Mouse (Mus musculus) midbrain, embryonic 16.5 days (tissue): ENCODE measurements around the gene Tulp2. TPM values are rescaled to one million over a fixed set of nuclear protein-coding genes. Genes with fewer than 3 reads are reported as not detected.
"Not testable (repeated sequence)": the region's sequence is repeated elsewhere in the genome, so short reads cannot be mapped to it uniquely, and the experiment has no call there.

ENCODE experiments used
- ATAC-seq: fragments of 200-750 bp; cut with Nextera tagmentation; 2 replicates; pipeline ENCODE4 v1.8.0; 2017; ENCODE audit warnings: moderate TSS enrichment
- H3K27ac ChIP-seq: fragments of 300-500 bp; sonication (generic); 2 replicates; pipeline ENCODE4 v1.5.1; 2014; ENCODE audit warnings: mild to moderate bottlenecking, low read length, mixed read lengths
- H3K27me3 ChIP-seq: fragments of 300-500 bp; sonication (generic); 2 replicates; pipeline ENCODE4 v1.6.1; 2014; ENCODE audit warnings: low read depth, low read length, mixed read lengths; ENCODE audit not compliant: control insufficient read depth, insufficient read depth
- H3K36me3 ChIP-seq: fragments of 300-500 bp; sonication (generic); 2 replicates; pipeline ENCODE4 v1.6.1; 2014; ENCODE audit warnings: mild to moderate bottlenecking, low read length, moderate library complexity, mixed read lengths; ENCODE audit not compliant: control insufficient read depth, insufficient read depth
- H3K4me1 ChIP-seq: fragments of 300-500 bp; sonication (generic); 2 replicates; pipeline ENCODE4 v1.6.1; 2014; ENCODE audit warnings: mild to moderate bottlenecking, low read length, mixed read lengths; ENCODE audit not compliant: control insufficient read depth, insufficient read depth
- H3K4me2 ChIP-seq: fragments of 300-500 bp; sonication (generic); 2 replicates; pipeline ENCODE4 v1.6.1; 2014; ENCODE audit warnings: mild to moderate bottlenecking, low read length, mixed read lengths
- H3K4me3 ChIP-seq: fragments of 300-500 bp; sonication (generic); 2 replicates; pipeline ENCODE4 v1.5.1; 2014; ENCODE audit warnings: low read depth, mild to moderate bottlenecking, low read length, moderate library complexity, mixed read lengths
- H3K9ac ChIP-seq: fragments of 300-500 bp; sonication (generic); 2 replicates; pipeline ENCODE4 v1.6.1; 2014; ENCODE audit warnings: low read depth, low read length, mixed read lengths
- H3K9me3 ChIP-seq: fragments of 300-500 bp; sonication (generic); replicated peaks from 2 replicates; pipeline ENCODE4 v1.6.1; 2014; ENCODE audit warnings: mild to moderate bottlenecking, low read length, mixed read lengths; ENCODE audit not compliant: control insufficient read depth, poor library complexity, severe bottlenecking
- WGBS: fragments of 180-500 bp; shearing (Covaris S2); extraction: QIAGEN DNeasy Blood & Tissue Kit; methylation state at CpG from one replicate; pipeline ENCODE4 v1.1.7; 2014; 5-methylcytosine and 5-hydroxymethylcytosine counted together
- polyA plus RNA-seq: library from polyadenylated mRNA; unstranded; fragments of >200 nt; fragmentation: Nextera tagmentation; extraction: Ambion mirVana; gene quantifications from 2 replicates; pipeline ENCODE4 v1.2.1, GENCODE M21; 2015

Gene Tulp2
- polyA plus RNA-seq, 1 experiment from 2014 or later, result 0.15 TPM

GRCm38 (mm10) chr7:45477003-45477402 lies 4.7 kb upstream of the Tulp2 start:
- no peak overlapping the region for H3K4me3 ChIP-seq
- H3K27ac ChIP-seq, result no peak overlapping the region
- no peak overlapping the region for H3K9ac ChIP-seq
- no peaks in the 10 kb centered on the region for H3K27me3 ChIP-seq
- H3K4me1 ChIP-seq, result no peaks in the 10 kb centered on the region
- no peaks in the 10 kb centered on the region for H3K36me3 ChIP-seq
- H3K4me2 ChIP-seq, result no peak overlapping the region
- 8% methylated on average over 3 of the region's 3 CpGs for WGBS
- no peaks in the 10 kb centered on the region for H3K9me3 ChIP-seq
- no peak for ATAC-seq

GRCm38 (mm10) chr7:45478774-45479173 lies 2.9 kb upstream of the Tulp2 start:
- Histone ChIP-seq H3K27ac (no peak overlapping the region), H3K4me3 (no peak overlapping the region), H3K27me3 (no peaks in the 10 kb centered on the region), H3K9me3 (no peaks in the 10 kb centered on the region), H3K36me3 (no peaks in the 10 kb centered on the region), H3K4me1 (no peaks in the 10 kb centered on the region), H3K4me2 (no peak overlapping the region), H3K9ac (no peak overlapping the region)
- no peak for ATAC-seq
- 93% methylated on average over 7 of the region's 7 CpGs for WGBS

GRCm38 (mm10) chr7:45480310-45480709 lies 1.4 kb upstream of the Tulp2 start:
- H3K4me2 ChIP-seq, H3K27me3 ChIP-seq, ATAC-seq, H3K4me1 ChIP-seq, H3K4me3 ChIP-seq, H3K9me3 ChIP-seq, H3K27ac ChIP-seq, H3K36me3 ChIP-seq, H3K9ac ChIP-seq: not testable (repeated sequence)
- WGBS, result 75% methylated on average over 3 of the region's 4 CpGs

GRCm38 (mm10) chr7:45482166-45482565 lies 489 bp downstream of the Tulp2 start:
- H3K27me3 ChIP-seq, result no peaks in the 10 kb centered on the region
- ATAC-seq, result no peak
- H3K4me2 ChIP-seq, result no peak overlapping the region
- H3K27ac ChIP-seq, result no peak overlapping the region
- no peak overlapping the region for H3K9ac ChIP-seq
- H3K4me1 ChIP-seq, result no peaks in the 10 kb centered on the region
- 95% methylated on average over 1 of the region's 1 CpGs for WGBS
- H3K9me3 ChIP-seq, result no peaks in the 10 kb centered on the region
- no peaks in the 10 kb centered on the region for H3K36me3 ChIP-seq
- no peak overlapping the region for H3K4me3 ChIP-seq

- H3K9me3 ChIP-seq, H3K27me3 ChIP-seq, H3K36me3 ChIP-seq, H3K4me3 ChIP-seq, H3K27ac ChIP-seq, H3K9ac ChIP-seq, ATAC-seq, H3K4me2 ChIP-seq: not testable (repeated sequence)
- 93% methylated on average over 5 of the region's 5 CpGs for WGBS
- H3K4me1 ChIP-seq, result peaks cover 12% of the 10 kb centered on the region
Observed at GRCm38 (mm10) chr7:45484985-45485384, 3.3 kb downstream of the Tulp2 start.

GRCm38 (mm10) chr7:45486158-45486557 lies 4.5 kb downstream of the Tulp2 start:
- Histone ChIP-seq H3K4me2 (no peak overlapping the region), H3K36me3 (no peaks in the 10 kb centered on the region), H3K4me1 (peaks cover 15% of the 10 kb centered on the region), H3K4me3 (no peak overlapping the region), H3K27ac (no peak overlapping the region), H3K9me3 (no peaks in the 10 kb centered on the region), H3K9ac (no peak overlapping the region), H3K27me3 (no peaks in the 10 kb centered on the region)
- no peak for ATAC-seq
- 85% methylated on average over 7 of the region's 7 CpGs for WGBS

GRCm38 (mm10) chr7:45486761-45487415 lies 5.2 kb downstream of the Tulp2 start, which contains the start of gene Gm45808:
Gm45808 (minus strand) TSS chr7:45486811.
- Histone ChIP-seq H3K27me3 (no peaks in the 10 kb centered on the region), H3K4me1 (peaks cover 15% of the 10 kb centered on the region), H3K9me3 (no peaks in the 10 kb centered on the region), H3K4me3 (no peak within 1 kb of the TSS), H3K9ac (no peak within 1 kb of the TSS), H3K36me3 (no peaks in the 10 kb centered on the region), H3K27ac (0 out of 2 replicates have a peak within 1 kb of the TSS, but pooled peaks have one; percentile 14), H3K4me2 (no peak within 1 kb of the TSS; the same call in 1 of the 2 replicates)
- 84% methylated on average over 12 of the region's 12 CpGs for WGBS
- ATAC-seq, result no peak

- Histone ChIP-seq H3K27ac (peak overlapping the region; percentile 90), H3K4me2 (peak overlapping the region; percentile 68), H3K4me3 (peak overlapping the region; percentile 48), H3K36me3 (no peaks in the 10 kb centered on the region; the same call in 1 of the 2 replicates), H3K27me3 (no peaks in the 10 kb centered on the region), H3K9ac (peak overlapping the region; percentile 76), H3K9me3 (no peaks in the 10 kb centered on the region), H3K4me1 (peaks cover 15% of the 10 kb centered on the region)
- ATAC-seq, result peak; percentile 77
- 9% methylated on average over 11 of the region's 11 CpGs for WGBS
Observed at GRCm38 (mm10) chr7:45487861-45488292, 6.2 kb downstream of the Tulp2 start.

- peak within 1 kb of the TSS; percentile 48 for H3K4me3 ChIP-seq
- no peaks in the 10 kb centered on the region for H3K27me3 ChIP-seq
- peak within 1 kb of the TSS; percentile 76 for H3K9ac ChIP-seq
- WGBS, result 9% methylated on average over 35 of the region's 38 CpGs
- H3K4me2 ChIP-seq, result peak within 1 kb of the TSS; percentile 68
- H3K4me1 ChIP-seq, result peaks cover 15% of the 10 kb centered on the region
- no peaks in the 10 kb centered on the region for H3K9me3 ChIP-seq
- peak; percentile 69 for ATAC-seq
- peak within 1 kb of the TSS; percentile 90 for H3K27ac ChIP-seq
- peaks cover 6% of the 10 kb centered on the region for H3K36me3 ChIP-seq
Observed at GRCm38 (mm10) chr7:45488293-45489204, 6.9 kb downstream of the Tulp2 start, which contains the start of gene Dhdh. Dhdh (minus strand) TSS chr7:45488805.
